Mouse (Mus musculus): Measurements from ENCODE around the gene Gipc2. TPM values are rescaled to one million over a fixed set of nuclear protein-coding genes. Genes with fewer than 3 reads are reported as not detected.
"Not testable (repeated sequence)": the region's sequence is repeated elsewhere in the genome, so short reads cannot be mapped to it uniquely, and the experiment has no call there.

Gipc2 gene
- polyA plus RNA-seq, 1 experiment from 2014 or later = 1.5 TPM

GRCm38 (mm10) chr3:152133621-152134020 lies 32.4 kb downstream of the Gipc2 start:
- H3K4me1 ChIP-seq (ENCODE audit: control insufficient read depth, insufficient read depth, low read length) = no peaks in the 10 kb centered on the region
- no peak overlapping the region for H3K27ac ChIP-seq (ENCODE audit: low read depth, low read length)
- no peaks in the 10 kb centered on the region for H3K36me3 ChIP-seq (ENCODE audit: control insufficient read depth, insufficient read depth, low read length)
- no peaks in the 10 kb centered on the region for H3K9me3 ChIP-seq (ENCODE audit: control insufficient read depth, low read length)
- H3K9ac ChIP-seq (ENCODE audit: low read length) = no peak overlapping the region
- 90% methylated on average over 9 of the region's 9 CpGs for WGBS
- H3K4me2 ChIP-seq = no peak overlapping the region
- ATAC-seq (ENCODE audit: low FRiP score) (no peak), DNase-seq (ENCODE audit: low spot score, missing footprints) (no peak)
- no peaks in the 10 kb centered on the region for H3K27me3 ChIP-seq (ENCODE audit: control insufficient read depth, insufficient read depth, low read length)
- H3K4me3 ChIP-seq (ENCODE audit: low read depth, low read length) = no peak overlapping the region

- no peaks in the 10 kb centered on the region for H3K27me3 ChIP-seq (ENCODE audit: control insufficient read depth, insufficient read depth, low read length)
- no peak for DNase-seq (ENCODE audit: low spot score, missing footprints)
- 82% methylated on average over 4 of the region's 4 CpGs for WGBS
- H3K9ac ChIP-seq (ENCODE audit: low read length) = no peak overlapping the region
- no peak for ATAC-seq (ENCODE audit: low FRiP score)
- no peak overlapping the region for H3K4me2 ChIP-seq
- H3K9me3 ChIP-seq (ENCODE audit: control insufficient read depth, low read length) = no peaks in the 10 kb centered on the region
- no peak overlapping the region for H3K27ac ChIP-seq (ENCODE audit: low read depth, low read length)
- H3K36me3 ChIP-seq (ENCODE audit: control insufficient read depth, insufficient read depth, low read length) = no peaks in the 10 kb centered on the region
- no peaks in the 10 kb centered on the region for H3K4me1 ChIP-seq (ENCODE audit: control insufficient read depth, insufficient read depth, low read length)
- no peak overlapping the region for H3K4me3 ChIP-seq (ENCODE audit: low read depth, low read length)
These were observed 35.1 kb downstream of the Gipc2 start for GRCm38 (mm10) chr3:152130963-152131362.

- 94% methylated on average over 4 of the region's 4 CpGs for WGBS
- H3K4me3 ChIP-seq (ENCODE audit: low read depth, low read length); H3K27me3 ChIP-seq (ENCODE audit: control insufficient read depth, insufficient read depth, low read length); H3K27ac ChIP-seq (ENCODE audit: low read depth, low read length); DNase-seq (ENCODE audit: low spot score, missing footprints); H3K4me2 ChIP-seq; H3K4me1 ChIP-seq (ENCODE audit: control insufficient read depth, insufficient read depth, low read length); ATAC-seq (ENCODE audit: low FRiP score); H3K9ac ChIP-seq (ENCODE audit: low read length); H3K9me3 ChIP-seq (ENCODE audit: control insufficient read depth, low read length); H3K36me3 ChIP-seq (ENCODE audit: control insufficient read depth, insufficient read depth, low read length): not testable (repeated sequence)
These were observed 36.6 kb downstream of the Gipc2 start for GRCm38 (mm10) chr3:152129426-152129825.

- DNase-seq (ENCODE audit: low spot score, missing footprints) = no peak
- WGBS = 75% methylated on average over 7 of the region's 7 CpGs
- Histone ChIP-seq H3K4me1 (ENCODE audit: control insufficient read depth, insufficient read depth, low read length) (no peaks in the 10 kb centered on the region), H3K9ac (ENCODE audit: low read length) (no peak overlapping the region), H3K4me2 (no peak overlapping the region), H3K4me3 (ENCODE audit: low read depth, low read length) (no peak overlapping the region), H3K9me3 (ENCODE audit: control insufficient read depth, low read length) (no peaks in the 10 kb centered on the region), H3K36me3 (ENCODE audit: control insufficient read depth, insufficient read depth, low read length) (no peaks in the 10 kb centered on the region), H3K27ac (ENCODE audit: low read depth, low read length) (no peak overlapping the region), H3K27me3 (ENCODE audit: control insufficient read depth, insufficient read depth, low read length) (no peaks in the 10 kb centered on the region)
- no peak for ATAC-seq (ENCODE audit: low FRiP score)
These were observed 37.4 kb downstream of the Gipc2 start for GRCm38 (mm10) chr3:152128631-152129030.

- no peak for ATAC-seq (ENCODE audit: low FRiP score)
- 75% methylated on average over 7 of the region's 7 CpGs for WGBS
- no peak overlapping the region for H3K4me3 ChIP-seq (ENCODE audit: low read depth, low read length)
- no peak overlapping the region for H3K9ac ChIP-seq (ENCODE audit: low read length)
- no peaks in the 10 kb centered on the region for H3K36me3 ChIP-seq (ENCODE audit: control insufficient read depth, insufficient read depth, low read length)
- H3K4me1 ChIP-seq (ENCODE audit: control insufficient read depth, insufficient read depth, low read length) = no peaks in the 10 kb centered on the region
- no peaks in the 10 kb centered on the region for H3K9me3 ChIP-seq (ENCODE audit: control insufficient read depth, low read length)
- H3K27ac ChIP-seq (ENCODE audit: low read depth, low read length) = no peak overlapping the region
- H3K27me3 ChIP-seq (ENCODE audit: control insufficient read depth, insufficient read depth, low read length) = no peaks in the 10 kb centered on the region
- no peak for DNase-seq (ENCODE audit: low spot score, missing footprints)
- H3K4me2 ChIP-seq = no peak overlapping the region
These were observed 38.9 kb downstream of the Gipc2 start for GRCm38 (mm10) chr3:152127144-152127543.

- Histone ChIP-seq H3K4me1 (ENCODE audit: control insufficient read depth, insufficient read depth, low read length) (no peaks in the 10 kb centered on the region), H3K9me3 (ENCODE audit: control insufficient read depth, low read length) (no peaks in the 10 kb centered on the region), H3K4me3 (ENCODE audit: low read depth, low read length) (no peak overlapping the region), H3K27ac (ENCODE audit: low read depth, low read length) (no peak overlapping the region), H3K36me3 (ENCODE audit: control insufficient read depth, insufficient read depth, low read length) (no peaks in the 10 kb centered on the region), H3K27me3 (ENCODE audit: control insufficient read depth, insufficient read depth, low read length) (no peaks in the 10 kb centered on the region), H3K9ac (ENCODE audit: low read length) (no peak overlapping the region), H3K4me2 (no peak overlapping the region)
- DNase-seq (ENCODE audit: low spot score, missing footprints) (no peak), ATAC-seq (ENCODE audit: low FRiP score) (no peak)
- WGBS = 85% methylated on average over 3 of the region's 3 CpGs
These were observed 43.3 kb downstream of the Gipc2 start for GRCm38 (mm10) chr3:152122720-152123119.

- no peaks in the 10 kb centered on the region for H3K36me3 ChIP-seq (ENCODE audit: control insufficient read depth, insufficient read depth, low read length)
- ATAC-seq (ENCODE audit: low FRiP score) (no peak), DNase-seq (ENCODE audit: low spot score, missing footprints) (no peak)
- H3K4me3 ChIP-seq (ENCODE audit: low read depth, low read length) = no peak overlapping the region
- no peak overlapping the region for H3K4me2 ChIP-seq
- no peaks in the 10 kb centered on the region for H3K9me3 ChIP-seq (ENCODE audit: control insufficient read depth, low read length)
- H3K27ac ChIP-seq (ENCODE audit: low read depth, low read length) = no peak overlapping the region
- no peaks in the 10 kb centered on the region for H3K27me3 ChIP-seq (ENCODE audit: control insufficient read depth, insufficient read depth, low read length)
- WGBS = 77% methylated on average over 6 of the region's 6 CpGs
- H3K9ac ChIP-seq (ENCODE audit: low read length) = no peak overlapping the region
- H3K4me1 ChIP-seq (ENCODE audit: control insufficient read depth, insufficient read depth, low read length) = no peaks in the 10 kb centered on the region
These were observed 43.9 kb downstream of the Gipc2 start for GRCm38 (mm10) chr3:152122101-152122500.

- Histone ChIP-seq H3K27me3 (ENCODE audit: control insufficient read depth, insufficient read depth, low read length) (no peaks in the 10 kb centered on the region), H3K4me3 (ENCODE audit: low read depth, low read length) (no peak overlapping the region), H3K36me3 (ENCODE audit: control insufficient read depth, insufficient read depth, low read length) (no peaks in the 10 kb centered on the region), H3K9me3 (ENCODE audit: control insufficient read depth, low read length) (no peaks in the 10 kb centered on the region), H3K27ac (ENCODE audit: low read depth, low read length) (no peak overlapping the region), H3K4me1 (ENCODE audit: control insufficient read depth, insufficient read depth, low read length) (no peaks in the 10 kb centered on the region), H3K4me2 (no peak overlapping the region), H3K9ac (ENCODE audit: low read length) (no peak overlapping the region)
- 85% methylated on average over 11 of the region's 11 CpGs for WGBS
- ATAC-seq (ENCODE audit: low FRiP score) = no peak
- DNase-seq (ENCODE audit: low spot score, missing footprints) = no peak
These were observed 44.6 kb downstream of the Gipc2 start for GRCm38 (mm10) chr3:152121169-152122009.

GRCm38 (mm10) chr3:152119987-152120386 lies 46.0 kb downstream of the Gipc2 start:
- Histone ChIP-seq H3K36me3 (ENCODE audit: control insufficient read depth, insufficient read depth, low read length) (no peaks in the 10 kb centered on the region), H3K27me3 (ENCODE audit: control insufficient read depth, insufficient read depth, low read length) (no peaks in the 10 kb centered on the region), H3K9me3 (ENCODE audit: control insufficient read depth, low read length) (no peaks in the 10 kb centered on the region), H3K4me3 (ENCODE audit: low read depth, low read length) (no peak overlapping the region), H3K4me2 (no peak overlapping the region), H3K4me1 (ENCODE audit: control insufficient read depth, insufficient read depth, low read length) (no peaks in the 10 kb centered on the region), H3K27ac (ENCODE audit: low read depth, low read length) (no peak overlapping the region), H3K9ac (ENCODE audit: low read length) (no peak overlapping the region)
- WGBS = 66% methylated on average over 4 of the region's 4 CpGs
- DNase-seq (ENCODE audit: low spot score, missing footprints) = no peak
- no peak for ATAC-seq (ENCODE audit: low FRiP score)
